Comparison of ENCODE assay signal across 8 mouse cellular contexts in the genomic region with DNA sequence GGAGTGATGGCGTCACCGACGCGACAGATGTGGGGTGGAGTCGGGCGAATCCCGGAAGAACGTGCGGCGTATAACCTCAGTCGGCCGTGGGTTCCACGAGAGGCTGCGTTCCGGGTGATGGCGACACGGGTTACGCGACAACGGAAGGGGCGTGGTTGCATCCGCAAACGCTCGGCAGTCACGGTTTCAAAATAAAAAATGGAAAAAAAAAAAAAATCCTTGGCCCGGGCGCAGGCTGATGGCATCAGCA. TPM values are rescaled to one million over a fixed set of nuclear protein-coding genes. Genes with fewer than 3 reads are reported as not detected.
A peak's percentile ranks its signal among the peaks of the same experiment; 100 is the strongest.
DNase-seq lines count a peak whose midpoint lies in the region; ATAC-seq lines count a peak whose summit lies in the region.

No protein-coding gene starts in this region.

- H3K9ac ChIP-seq in lung, embryonic 15.5 days = peak overlapping the region; percentile 55
- H3K9ac ChIP-seq in limb, embryonic 12.5 days (replicated peaks) = peak overlapping the region; percentile 67
- H3K9ac ChIP-seq in neural tube, embryonic 15.5 days (replicated peaks) = peak overlapping the region; percentile 83

- no peak for DNase-seq in lung, postnatal 25 days (ENCODE audit: low spot score)
- no peak for DNase-seq in forebrain, embryonic 10.5 days (ENCODE audit: extremely low spot score, low spot score)
- no peak for DNase-seq in urinary bladder, postnatal 36 days (ENCODE audit: low spot score in 2 of 2)
- DNase-seq in urinary bladder, postnatal 25 days (ENCODE audit: low spot score) = no peak

- peak overlapping the region; percentile 78 for H3K4me2 ChIP-seq in lung, embryonic 15.5 days
- peak overlapping the region; percentile 65 for H3K4me2 ChIP-seq in limb, embryonic 12.5 days
- peak overlapping the region; percentile 80 for H3K4me2 ChIP-seq in neural tube, embryonic 15.5 days

- no peak; the same call in 1 of the 2 replicates for ATAC-seq in lung, embryonic 15.5 days (ENCODE audit: borderline replicate concordance, extremely low read depth, low FRiP score, low TSS enrichment)
- ATAC-seq in limb, embryonic 12.5 days (ENCODE audit: insufficient number of reproducible peaks, insufficient read depth, low FRiP score, low TSS enrichment, low read depth) = peak; percentile 18; the same call in 1 of the 2 replicates
- peak; percentile 32 for ATAC-seq in neural tube, embryonic 15.5 days (ENCODE audit: low FRiP score)
- ATAC-seq in CD4-positive, CD25-positive, alpha-beta regulatory T cell, adult 4 months = no peak

- H3K4me3 ChIP-seq in lung, embryonic 15.5 days = peak overlapping the region; percentile 57
- H3K4me3 ChIP-seq in forebrain, embryonic 10.5 days = peak overlapping the region; percentile 79
- peak overlapping the region; percentile 69 for H3K4me3 ChIP-seq in limb, embryonic 12.5 days (replicated peaks)
- H3K4me3 ChIP-seq in neural tube, embryonic 15.5 days (replicated peaks) = peak overlapping the region; percentile 84

- H3K36me3 ChIP-seq in lung, embryonic 15.5 days = no peaks in the 10 kb centered on the region
- H3K36me3 ChIP-seq in forebrain, embryonic 10.5 days (replicated peaks) = no peaks in the 10 kb centered on the region
- no peaks in the 10 kb centered on the region for H3K36me3 ChIP-seq in limb, embryonic 12.5 days
- no peaks in the 10 kb centered on the region for H3K36me3 ChIP-seq in neural tube, embryonic 15.5 days

- no peaks in the 10 kb centered on the region for H3K4me1 ChIP-seq in lung, embryonic 15.5 days
- peaks cover 4% of the 10 kb centered on the region for H3K4me1 ChIP-seq in forebrain, embryonic 10.5 days
- no peaks in the 10 kb centered on the region for H3K4me1 ChIP-seq in limb, embryonic 12.5 days (replicated peaks)
- H3K4me1 ChIP-seq in neural tube, embryonic 15.5 days = 0 out of 2 replicates have a peak, but pooled peaks cover 3% of the 10 kb centered on the region

- under 1% methylated on average over 27 of the region's 27 CpGs for WGBS in lung, embryonic 15.5 days
- WGBS in forebrain, embryonic 10.5 days = under 1% methylated on average over 27 of the region's 27 CpGs
- WGBS in limb, embryonic 12.5 days = under 1% methylated on average over 27 of the region's 27 CpGs
- under 1% methylated on average over 27 of the region's 27 CpGs for WGBS in neural tube, embryonic 15.5 days

- no peaks in the 10 kb centered on the region for H3K9me3 ChIP-seq in lung, embryonic 15.5 days
- H3K9me3 ChIP-seq in forebrain, embryonic 10.5 days = no peaks in the 10 kb centered on the region
- H3K9me3 ChIP-seq in limb, embryonic 12.5 days = no peaks in the 10 kb centered on the region
- H3K9me3 ChIP-seq in neural tube, embryonic 15.5 days (replicated peaks) = no peaks in the 10 kb centered on the region

- peak overlapping the region; percentile 99 for H3K27ac ChIP-seq in lung, embryonic 15.5 days
- peak overlapping the region; percentile 97 for H3K27ac ChIP-seq in forebrain, embryonic 10.5 days
- peak overlapping the region; percentile 97 for H3K27ac ChIP-seq in limb, embryonic 12.5 days
- peak overlapping the region; percentile 99 for H3K27ac ChIP-seq in neural tube, embryonic 15.5 days (replicated peaks)

- no peaks in the 10 kb centered on the region for H3K27me3 ChIP-seq in lung, embryonic 15.5 days
- H3K27me3 ChIP-seq in forebrain, embryonic 10.5 days (ENCODE audit: poor library complexity, severe bottlenecking) = no peaks in the 10 kb centered on the region
- no peaks in the 10 kb centered on the region for H3K27me3 ChIP-seq in limb, embryonic 12.5 days
- peaks cover 7% of the 10 kb centered on the region; the same call in 1 of the 2 replicates for H3K27me3 ChIP-seq in neural tube, embryonic 15.5 days (replicated peaks)

RNA-seq across cellular contexts. Expression of a gene that starts 52.5 kb away (rescaled TPM):
- 132 and 135 TPM in 2 replicates for polyA plus RNA-seq in lung, embryonic 15.5 days (2015; fragmentation: Nextera tagmentation; extraction: Ambion mirVana)
- polyA plus RNA-seq in forebrain, embryonic 10.5 days (2016; fragmentation: Nextera tagmentation; extraction: Ambion mirVana) = 111 and 116 TPM in 2 replicates
- polyA plus RNA-seq in limb, embryonic 12.5 days (2016; fragmentation: Nextera tagmentation; extraction: Ambion mirVana) = 121 TPM in 2 replicates
- 153 and 158 TPM in 2 replicates for polyA plus RNA-seq in neural tube, embryonic 15.5 days (2015; fragmentation: Nextera tagmentation; extraction: Ambion mirVana)
- polyA plus RNA-seq in CD4-positive, CD25-positive, alpha-beta regulatory T cell, adult 4 months (2017; shearing (Covaris generic)) = 10 to 100 TPM in 1 of 2 experiments, 1 to 10 TPM in 1; 9.7 to 12.9 TPM

Comparison
In these comparisons a context has a peak if more than half of its experiments do, and no peak if none do; other contexts are left out.
1. ATAC-seq: peak in limb, embryonic 12.5 days (single experiment) and neural tube, embryonic 15.5 days (single experiment); none in lung, embryonic 15.5 days (single experiment) and CD4-positive, CD25-positive, alpha-beta regulatory T cell, adult 4 months (single experiment).
2. Peak in every context shown above with its lines, with median percentiles within 50 percentile points of each other: H3K27ac ChIP-seq, H3K4me2 ChIP-seq, H3K4me3 ChIP-seq and H3K9ac ChIP-seq.